ENCODE assay signal across 18 mouse cellular contexts in the genomic region with DNA sequence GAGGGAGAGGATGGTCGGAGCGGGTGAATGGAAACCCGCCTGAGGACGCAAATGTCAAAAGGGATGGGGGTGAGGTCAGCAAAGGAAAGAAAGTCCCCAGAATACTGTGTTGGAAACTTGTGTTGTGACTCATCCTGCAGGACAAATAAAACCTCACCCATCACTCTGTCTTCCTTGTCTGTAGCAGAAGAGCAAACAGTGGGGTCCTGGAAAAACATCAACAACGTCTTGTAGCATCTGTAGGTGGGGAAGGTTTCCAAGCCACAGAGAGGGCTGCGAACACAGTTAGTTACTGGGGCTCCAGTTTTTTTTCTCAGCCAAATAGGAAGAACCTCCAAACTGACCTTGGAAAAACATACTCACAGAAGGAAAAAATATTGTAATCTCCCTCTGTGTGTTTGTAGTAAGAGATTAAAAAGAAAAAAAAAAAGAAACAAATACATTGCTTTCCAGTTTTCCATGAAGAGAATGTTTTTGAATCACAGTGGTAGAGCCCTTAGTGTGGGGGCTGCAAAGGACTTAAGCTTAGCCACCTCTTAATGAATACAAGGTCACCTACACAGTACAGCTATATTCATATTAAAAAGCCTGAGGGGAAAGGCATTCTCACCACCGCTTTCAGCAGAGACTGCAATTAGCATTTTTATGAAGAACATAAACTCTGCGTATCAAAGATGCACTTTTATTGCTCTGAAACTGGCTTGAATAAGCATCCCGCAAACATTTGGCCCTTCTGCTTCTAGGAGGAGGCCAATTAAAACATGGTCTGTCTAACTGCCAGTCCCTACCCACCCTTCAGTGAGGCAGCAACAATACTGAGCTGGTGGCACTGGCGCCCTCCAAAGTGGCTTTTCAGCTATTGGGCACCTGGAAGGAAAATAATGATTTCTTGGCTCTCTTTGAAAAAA.
DNase-seq lines count a peak whose midpoint lies in the region; ATAC-seq and TF ChIP-seq lines count a peak whose summit lies in the region.
"Had no signal": no experiment of that assay in that cellular context is flagged by ENCODE, and none has a peak within 500 bp of the region (broad histone marks: within the 10 kb centered on the region; RNA-seq: fewer than 3 reads in every experiment).

No protein-coding gene starts in this region.

- TF ChIP-seq CTCF in heart, adult 2 months (IDR thresholded peaks at IDR 0.05): no peak
- TF ChIP-seq CTCF in forebrain, postnatal 0 days (IDR thresholded peaks at IDR 0.05; ENCODE audit: low read depth): no peak
- no peak for TF ChIP-seq CTCF in lung, postnatal 0 days (IDR thresholded peaks at IDR 0.05)

- no peak overlapping the region for H3K4me2 ChIP-seq in embryonic facial prominence, embryonic 14.5 days (ENCODE audit: low read depth, low read length)
- no peak overlapping the region for H3K4me2 ChIP-seq in limb, embryonic 11.5 days (ENCODE audit: low read depth, severe bottlenecking)
- no peak overlapping the region for H3K4me2 ChIP-seq in forebrain, postnatal 0 days (ENCODE audit: low read depth)
- no peak overlapping the region for H3K4me2 ChIP-seq in lung, postnatal 0 days (replicated peaks; ENCODE audit: low read depth, low read length)
- H3K4me2 ChIP-seq: liver, embryonic 13.5 days had no signal

- no peaks in the 10 kb centered on the region for H3K4me1 ChIP-seq in embryonic facial prominence, embryonic 14.5 days (ENCODE audit: control insufficient read depth, insufficient read depth, low read length)
- H3K4me1 ChIP-seq in embryonic facial prominence, embryonic 10.5 days: no peaks in the 10 kb centered on the region
- H3K4me1 ChIP-seq in heart, adult 2 months (ENCODE audit: control insufficient read depth, insufficient read depth, low read length): peaks cover 1% of the 10 kb centered on the region; the same call in 1 of the 2 replicates
- no peaks in the 10 kb centered on the region for H3K4me1 ChIP-seq in heart, embryonic 10.5 days
- no peaks in the 10 kb centered on the region for H3K4me1 ChIP-seq in limb, embryonic 11.5 days (ENCODE audit: control insufficient read depth, insufficient read depth, low read length)
- H3K4me1 ChIP-seq in limb, embryonic 10.5 days: no peaks in the 10 kb centered on the region
- peaks cover 5% of the 10 kb centered on the region; the same call in 1 of the 2 replicates for H3K4me1 ChIP-seq in forebrain, postnatal 0 days (ENCODE audit: insufficient read depth)
- H3K4me1 ChIP-seq in lung, postnatal 0 days (ENCODE audit: insufficient read depth, low read depth, low read length): no peaks in the 10 kb centered on the region
- H3K4me1 ChIP-seq: liver, embryonic 13.5 days; megakaryocyte, embryonic 14.5 days had no signal

- H3K27me3 ChIP-seq in embryonic facial prominence, embryonic 14.5 days (replicated peaks; ENCODE audit: control insufficient read depth, insufficient read depth, low read length): no peaks in the 10 kb centered on the region
- H3K27me3 ChIP-seq in embryonic facial prominence, embryonic 10.5 days (replicated peaks; ENCODE audit: low read depth, poor library complexity, severe bottlenecking): no peaks in the 10 kb centered on the region
- no peaks in the 10 kb centered on the region for H3K27me3 ChIP-seq in heart, adult 2 months (ENCODE audit: control insufficient read depth, insufficient read depth, low read length)
- H3K27me3 ChIP-seq in heart, embryonic 10.5 days (ENCODE audit: insufficient read depth, poor library complexity, severe bottlenecking): no peaks in the 10 kb centered on the region
- H3K27me3 ChIP-seq in limb, embryonic 11.5 days (ENCODE audit: control insufficient read depth, insufficient read depth, low read length): no peaks in the 10 kb centered on the region
- no peaks in the 10 kb centered on the region for H3K27me3 ChIP-seq in limb, embryonic 10.5 days (ENCODE audit: low read depth, poor library complexity, severe bottlenecking)
- H3K27me3 ChIP-seq in forebrain, postnatal 0 days (ENCODE audit: insufficient read depth, low read length): no peaks in the 10 kb centered on the region
- H3K27me3 ChIP-seq in lung, postnatal 0 days (replicated peaks; ENCODE audit: insufficient read depth, low read length): no peaks in the 10 kb centered on the region
- H3K27me3 ChIP-seq: liver, embryonic 13.5 days; megakaryocyte, embryonic 14.5 days had no signal

- H3K9ac ChIP-seq in embryonic facial prominence, embryonic 14.5 days (ENCODE audit: low read depth, low read length): no peak overlapping the region
- H3K9ac ChIP-seq in heart, adult 2 months (ENCODE audit: low read depth, low read length): no peak overlapping the region
- no peak overlapping the region for H3K9ac ChIP-seq in limb, embryonic 11.5 days (ENCODE audit: low read length)
- no peak overlapping the region for H3K9ac ChIP-seq in forebrain, postnatal 0 days
- H3K9ac ChIP-seq in lung, postnatal 0 days (replicated peaks; ENCODE audit: low read depth): no peak overlapping the region
- H3K9ac ChIP-seq: liver, embryonic 13.5 days had no signal

- no peak for ATAC-seq in embryonic facial prominence, embryonic 14.5 days (ENCODE audit: low read depth)
- no peak for ATAC-seq in limb, embryonic 11.5 days (ENCODE audit: insufficient number of reproducible peaks, low FRiP score, low TSS enrichment, low read depth)
- ATAC-seq in forebrain, postnatal 0 days: peak; percentile 56; the same call in 1 of the 2 replicates
- ATAC-seq in lung, postnatal 0 days: no peak
- ATAC-seq: activated CD4-positive, CD25-positive, alpha-beta regulatory T cell, adult 4 months; inflammation-experienced regulatory T-cells, adult 6 months had no signal

- no peak for TF ChIP-seq POLR2A in heart, adult 2 months (IDR thresholded peaks at IDR 0.05; ENCODE audit: insufficient read depth, low read depth, low read length)

- no peak overlapping the region for H3K4me3 ChIP-seq in embryonic facial prominence, embryonic 14.5 days (ENCODE audit: low read depth, low read length)
- H3K4me3 ChIP-seq in embryonic facial prominence, embryonic 10.5 days: no peak overlapping the region
- H3K4me3 ChIP-seq in heart, adult 2 months: no peak overlapping the region
- H3K4me3 ChIP-seq in heart, embryonic 10.5 days: no peak overlapping the region
- no peak overlapping the region for H3K4me3 ChIP-seq in limb, embryonic 11.5 days (ENCODE audit: low read depth, low read length)
- no peak overlapping the region for H3K4me3 ChIP-seq in limb, embryonic 10.5 days
- H3K4me3 ChIP-seq in forebrain, postnatal 0 days (ENCODE audit: low read depth, low read length): no peak overlapping the region
- no peak overlapping the region for H3K4me3 ChIP-seq in lung, postnatal 0 days (ENCODE audit: low read depth, low read length)
- H3K4me3 ChIP-seq: liver, embryonic 13.5 days; megakaryocyte, embryonic 14.5 days had no signal

- H3K36me3 ChIP-seq in embryonic facial prominence, embryonic 14.5 days (ENCODE audit: control insufficient read depth, insufficient read depth, low read length): no peaks in the 10 kb centered on the region
- no peaks in the 10 kb centered on the region for H3K36me3 ChIP-seq in embryonic facial prominence, embryonic 10.5 days (replicated peaks)
- H3K36me3 ChIP-seq in heart, adult 2 months (ENCODE audit: control insufficient read depth, insufficient read depth, low read length): no peaks in the 10 kb centered on the region
- H3K36me3 ChIP-seq in heart, embryonic 10.5 days: no peaks in the 10 kb centered on the region
- H3K36me3 ChIP-seq in limb, embryonic 11.5 days (ENCODE audit: control insufficient read depth, insufficient read depth, low read length): no peaks in the 10 kb centered on the region
- no peaks in the 10 kb centered on the region for H3K36me3 ChIP-seq in limb, embryonic 10.5 days
- no peaks in the 10 kb centered on the region for H3K36me3 ChIP-seq in forebrain, postnatal 0 days (ENCODE audit: insufficient read depth)
- no peaks in the 10 kb centered on the region for H3K36me3 ChIP-seq in lung, postnatal 0 days (ENCODE audit: insufficient read depth, low read length)
- H3K36me3 ChIP-seq: liver, embryonic 13.5 days had no signal

- intact Hi-C loops in heart, adult 2 months (cut with DNase I): loop anchor here (5.0 kb wide), 1 partner anchor 174 kb away; no protein-coding TSS in a partner anchor

- no peaks in the 10 kb centered on the region for H3K9me3 ChIP-seq in embryonic facial prominence, embryonic 14.5 days (ENCODE audit: control insufficient read depth, low read length)
- H3K9me3 ChIP-seq in embryonic facial prominence, embryonic 10.5 days: no peaks in the 10 kb centered on the region
- no peaks in the 10 kb centered on the region for H3K9me3 ChIP-seq in heart, embryonic 10.5 days
- H3K9me3 ChIP-seq in limb, embryonic 11.5 days (ENCODE audit: control insufficient read depth, low read length): no peaks in the 10 kb centered on the region
- H3K9me3 ChIP-seq in limb, embryonic 10.5 days (replicated peaks): no peaks in the 10 kb centered on the region
- H3K9me3 ChIP-seq in forebrain, postnatal 0 days (ENCODE audit: low read length): no peaks in the 10 kb centered on the region
- H3K9me3 ChIP-seq in lung, postnatal 0 days (ENCODE audit: low read length): no peaks in the 10 kb centered on the region
- H3K9me3 ChIP-seq: liver, embryonic 13.5 days; megakaryocyte, embryonic 14.5 days had no signal

- H3K27ac ChIP-seq in embryonic facial prominence, embryonic 14.5 days (replicated peaks; ENCODE audit: low read depth, low read length): no peak overlapping the region
- no peak overlapping the region for H3K27ac ChIP-seq in embryonic facial prominence, embryonic 10.5 days (replicated peaks)
- peak overlapping the region; percentile 47 for H3K27ac ChIP-seq in heart, adult 2 months
- no peak overlapping the region for H3K27ac ChIP-seq in heart, embryonic 10.5 days
- H3K27ac ChIP-seq in limb, embryonic 11.5 days (replicated peaks; ENCODE audit: low read depth, low read length): no peak overlapping the region
- no peak overlapping the region for H3K27ac ChIP-seq in limb, embryonic 10.5 days
- no peak overlapping the region for H3K27ac ChIP-seq in forebrain, postnatal 0 days (ENCODE audit: low read depth, low read length)
- no peak overlapping the region for H3K27ac ChIP-seq in lung, postnatal 0 days (ENCODE audit: low read length)
- H3K27ac ChIP-seq: kidney, postnatal 0 days; liver, embryonic 13.5 days had no signal

- no peak for TF ChIP-seq EP300 in heart, adult 2 months (IDR thresholded peaks at IDR 0.05; ENCODE audit: insufficient read depth, low read depth, low read length)
- no peak for TF ChIP-seq EP300 in lung, postnatal 0 days (IDR thresholded peaks at IDR 0.05)

- peak; percentile 54 for DNase-seq in embryonic facial prominence, embryonic 14.5 days (ENCODE audit: low spot score)
- DNase-seq in embryonic facial prominence, embryonic 10.5 days (ENCODE audit: low spot score): no peak
- peak; percentile 28 to 55 for DNase-seq in heart, adult 2 months
- DNase-seq in heart, embryonic 10.5 days (ENCODE audit: low spot score): no peak
- DNase-seq in limb, embryonic 11.5 days (ENCODE audit: low spot score): peak; percentile 10
- no peak for DNase-seq in limb, embryonic 10.5 days (ENCODE audit: low spot score)
- DNase-seq in forebrain, postnatal 0 days: peak; percentile 37
- no peak for DNase-seq in lung, postnatal 0 days (ENCODE audit: low spot score)
- DNase-seq: adrenal gland, postnatal 36 days; cerebellum, postnatal 36 days; layer of hippocampus, adult 9-11 months; liver, embryonic 13.5 days; right cerebral cortex, postnatal 14 days; thymus, postnatal 4 days had no signal

- WGBS in embryonic facial prominence, embryonic 14.5 days: 55% methylated on average over 10 of the region's 10 CpGs
- 81% methylated on average over 10 of the region's 10 CpGs for WGBS in embryonic facial prominence, embryonic 10.5 days
- 56% methylated on average over 10 of the region's 10 CpGs for WGBS in heart, adult 2 months
- 74% methylated on average over 10 of the region's 10 CpGs for WGBS in heart, embryonic 10.5 days
- 65% methylated on average over 10 of the region's 10 CpGs for WGBS in limb, embryonic 11.5 days
- WGBS in limb, embryonic 10.5 days: 75% methylated on average over 10 of the region's 10 CpGs
- 49% methylated on average over 10 of the region's 10 CpGs for WGBS in forebrain, postnatal 0 days
- 81% methylated on average over 10 of the region's 10 CpGs for WGBS in lung, postnatal 0 days

- H3K79me2 ChIP-seq in heart, adult 2 months (replicated peaks; ENCODE audit: control insufficient read depth, insufficient read depth, low read length): no peaks in the 10 kb centered on the region

Comparison
In these comparisons a context has a peak if more than half of its experiments do, and no peak if none do; other contexts are left out.
1. DNase-seq: peak in embryonic facial prominence, embryonic 14.5 days (single experiment), heart, adult 2 months (2 of 2), limb, embryonic 11.5 days (single experiment) and forebrain, postnatal 0 days (single experiment); none in embryonic facial prominence, embryonic 10.5 days (single experiment), heart, embryonic 10.5 days (single experiment), limb, embryonic 10.5 days (single experiment) and lung, postnatal 0 days (single experiment).